Mouse (Mus musculus) embryonic facial prominence, embryonic 10.5 days (tissue): ENCODE results near the gene Gdf2. TPM values are rescaled to one million over a fixed set of nuclear protein-coding genes. Genes with fewer than 3 reads are reported as not detected.

ENCODE experiments used
- DNase-seq: peaks from one replicate; pipeline ENCODE4 v3.0.0-alpha.2; 2017; ENCODE audit warnings: low spot score
- H3K27ac ChIP-seq: fragments of 300-500 bp; sonication (generic); replicated peaks from 2 replicates; pipeline ENCODE4 v1.5.1; 2016; ENCODE audit warnings: mild to moderate bottlenecking
- H3K27me3 ChIP-seq: fragments of 300-500 bp; sonication (generic); replicated peaks from 2 replicates; pipeline ENCODE4 v1.6.1; 2016; ENCODE audit warnings: low read depth, mild to moderate bottlenecking; ENCODE audit not compliant: poor library complexity, severe bottlenecking
- H3K36me3 ChIP-seq: fragments of 300-500 bp; sonication (generic); replicated peaks from 2 replicates; pipeline ENCODE4 v1.6.1; 2016; ENCODE audit warnings: mild to moderate bottlenecking, moderate library complexity
- H3K4me1 ChIP-seq: fragments of 300-500 bp; sonication (generic); 2 replicates; pipeline ENCODE4 v1.6.1; 2016
- H3K4me3 ChIP-seq: fragments of 300-500 bp; sonication (generic); 2 replicates; pipeline ENCODE4 v1.5.1; 2016; ENCODE audit warnings: mild to moderate bottlenecking, moderate library complexity
- H3K9me3 ChIP-seq: fragments of 300-500 bp; sonication (generic); 2 replicates; pipeline ENCODE4 v1.6.1; 2016; ENCODE audit warnings: mild to moderate bottlenecking
- WGBS: fragments of 180-500 bp; shearing (Covaris S2); methylation state at CpG from one replicate; pipeline ENCODE4 v1.1.7; 2016; 5-methylcytosine and 5-hydroxymethylcytosine counted together
- polyA plus RNA-seq: library from polyadenylated mRNA; unstranded; fragments of >200 nt; fragmentation: Nextera tagmentation; extraction: Ambion mirVana; gene quantifications from 2 replicates; pipeline ENCODE4 v1.2.1, GENCODE M21; 2016

Gdf2 gene
- not detected in 2 replicates for polyA plus RNA-seq

DNA sequence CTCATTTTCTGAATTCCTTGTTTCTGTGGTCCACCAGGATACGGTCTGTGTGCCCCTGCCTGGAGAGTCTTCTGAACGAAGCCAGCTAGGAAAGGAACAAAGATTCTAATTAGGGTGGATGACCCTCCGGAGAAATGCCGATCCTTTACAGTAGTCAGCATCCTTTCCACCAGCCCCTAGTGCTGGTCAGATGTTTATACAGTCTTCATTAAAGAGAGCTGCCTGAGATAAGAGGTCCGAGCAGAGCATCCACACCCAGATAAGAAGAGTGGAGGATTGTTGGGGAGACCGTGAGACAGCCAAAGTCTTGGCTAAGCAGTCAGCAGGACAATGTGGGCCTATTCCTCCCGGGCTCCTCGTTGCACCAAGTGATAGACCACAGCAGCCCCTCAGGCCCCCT lies at the start of gene Gdf2:
TSS of gene Gdf2 (plus strand) at position 301 of the 400 bp plus-strand sequence.
- Histone ChIP-seq H3K27ac (no peak within 1 kb of the TSS), H3K4me1 (0 out of 2 replicates have a peak, but pooled peaks cover 3% of the 10 kb centered on the region), H3K36me3 (no peaks in the 10 kb centered on the region), H3K4me3 (no peak within 1 kb of the TSS), H3K27me3 (peaks cover 71% of the 10 kb centered on the region), H3K9me3 (no peaks in the 10 kb centered on the region)
- no peak for DNase-seq
- 81% methylated on average over 8 of the region's 8 CpGs for WGBS

GRCm38 (mm10) chr14:33891507-33891906 lies 49.3 kb upstream of the Gdf2 start:
- 85% methylated on average over 3 of the region's 3 CpGs for WGBS
- H3K36me3 ChIP-seq = no peaks in the 10 kb centered on the region
- H3K27me3 ChIP-seq = no peaks in the 10 kb centered on the region
- H3K27ac ChIP-seq = no peak overlapping the region
- H3K4me3 ChIP-seq = no peak overlapping the region
- peaks cover 8% of the 10 kb centered on the region for H3K4me1 ChIP-seq
- no peaks in the 10 kb centered on the region for H3K9me3 ChIP-seq
- no peak for DNase-seq

GRCm38 (mm10) chr14:33895777-33896176 lies 45.1 kb upstream of the Gdf2 start:
- Histone ChIP-seq H3K4me3 (no peak overlapping the region), H3K4me1 (peaks cover 15% of the 10 kb centered on the region), H3K9me3 (no peaks in the 10 kb centered on the region), H3K36me3 (no peaks in the 10 kb centered on the region), H3K27me3 (0 out of 2 replicates have a peak, but pooled peaks cover 17% of the 10 kb centered on the region), H3K27ac (no peak overlapping the region)
- DNase-seq = no peak
- WGBS = 75% methylated on average over 5 of the region's 5 CpGs

DNA sequence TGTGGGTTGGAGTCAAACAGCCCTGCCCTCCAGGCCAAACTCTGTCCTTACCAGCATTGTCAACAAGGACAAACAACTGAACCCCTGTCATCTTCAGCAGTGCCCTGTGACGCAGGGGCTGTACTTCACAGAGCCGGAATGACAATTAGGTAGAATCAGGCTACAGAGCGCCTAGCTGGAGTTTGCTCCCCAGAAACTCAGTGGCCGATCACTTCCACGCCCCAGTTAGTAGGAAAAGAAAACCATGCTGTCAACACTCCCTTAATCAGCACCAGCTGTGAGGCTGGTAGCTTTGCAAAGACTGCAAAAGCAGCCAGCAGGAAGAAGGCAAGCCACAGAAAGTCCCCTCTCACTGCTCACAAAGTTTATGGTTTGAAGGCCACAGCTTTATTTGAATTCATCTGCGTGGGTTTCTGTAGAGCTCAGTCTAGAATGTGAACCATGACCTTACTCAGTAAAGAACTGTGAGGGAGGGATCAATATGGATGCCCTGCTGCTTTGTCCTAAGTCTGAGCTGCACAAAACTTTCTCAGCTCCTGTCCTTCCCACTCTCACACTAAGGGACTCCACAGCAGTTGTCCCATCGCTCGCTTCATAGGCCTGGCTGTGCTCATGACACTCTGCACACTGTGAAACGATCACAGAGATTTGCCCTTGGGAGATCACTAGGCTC lies 44.1 kb upstream of the Gdf2 start:
- Histone ChIP-seq H3K9me3 (no peaks in the 10 kb centered on the region), H3K36me3 (no peaks in the 10 kb centered on the region), H3K4me3 (no peak overlapping the region), H3K27me3 (0 out of 2 replicates have a peak, but pooled peaks cover 17% of the 10 kb centered on the region), H3K27ac (peak overlapping the region; percentile 71), H3K4me1 (peaks cover 15% of the 10 kb centered on the region)
- DNase-seq = peak; percentile 72
- WGBS = 25% methylated on average over 9 of the region's 9 CpGs

DNA sequence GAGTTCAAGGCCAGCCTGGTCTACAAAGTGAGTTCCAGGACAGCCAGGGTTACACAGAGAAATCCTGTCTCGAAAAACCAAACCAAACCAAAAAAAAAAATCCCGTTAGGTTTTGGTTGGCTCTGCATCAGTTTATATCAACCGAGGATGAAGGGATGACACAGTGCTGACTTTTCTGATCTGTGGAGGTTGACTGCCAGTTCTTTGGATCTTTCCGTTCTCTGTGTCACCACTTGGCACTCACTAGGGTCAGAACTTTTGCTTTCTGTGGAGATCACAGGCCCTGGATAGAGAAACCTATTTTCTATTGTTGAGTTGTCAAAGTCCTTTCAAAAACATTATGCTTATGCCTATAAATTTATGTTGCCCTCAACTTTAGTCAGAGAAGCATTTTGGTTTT lies 38.1 kb upstream of the Gdf2 start:
- 93% methylated on average over 4 of the region's 4 CpGs for WGBS
- no peak for DNase-seq
- no peaks in the 10 kb centered on the region for H3K9me3 ChIP-seq
- no peak overlapping the region for H3K4me3 ChIP-seq
- H3K27me3 ChIP-seq = 0 out of 2 replicates have a peak, but pooled peaks cover 21% of the 10 kb centered on the region
- no peaks in the 10 kb centered on the region for H3K36me3 ChIP-seq
- no peak overlapping the region for H3K27ac ChIP-seq
- no peaks in the 10 kb centered on the region for H3K4me1 ChIP-seq

- H3K4me1 ChIP-seq = no peaks in the 10 kb centered on the region
- H3K36me3 ChIP-seq = no peaks in the 10 kb centered on the region
- no peaks in the 10 kb centered on the region for H3K9me3 ChIP-seq
- WGBS = 80% methylated on average over 1 of the region's 1 CpGs
- DNase-seq = no peak
- H3K27ac ChIP-seq = no peak overlapping the region
- no peak overlapping the region for H3K4me3 ChIP-seq
- H3K27me3 ChIP-seq = 0 out of 2 replicates have a peak, but pooled peaks cover 20% of the 10 kb centered on the region
Measured at GRCm38 (mm10) chr14:33903199-33903598, 37.6 kb upstream of the Gdf2 start.

- Histone ChIP-seq H3K27me3 (0 out of 2 replicates have a peak, but pooled peaks cover 11% of the 10 kb centered on the region), H3K4me1 (no peaks in the 10 kb centered on the region), H3K27ac (no peak overlapping the region), H3K9me3 (no peaks in the 10 kb centered on the region), H3K36me3 (no peaks in the 10 kb centered on the region), H3K4me3 (no peak overlapping the region)
- no peak for DNase-seq
Measured at GRCm38 (mm10) chr14:33904851-33905250, 36.0 kb upstream of the Gdf2 start.

DNA sequence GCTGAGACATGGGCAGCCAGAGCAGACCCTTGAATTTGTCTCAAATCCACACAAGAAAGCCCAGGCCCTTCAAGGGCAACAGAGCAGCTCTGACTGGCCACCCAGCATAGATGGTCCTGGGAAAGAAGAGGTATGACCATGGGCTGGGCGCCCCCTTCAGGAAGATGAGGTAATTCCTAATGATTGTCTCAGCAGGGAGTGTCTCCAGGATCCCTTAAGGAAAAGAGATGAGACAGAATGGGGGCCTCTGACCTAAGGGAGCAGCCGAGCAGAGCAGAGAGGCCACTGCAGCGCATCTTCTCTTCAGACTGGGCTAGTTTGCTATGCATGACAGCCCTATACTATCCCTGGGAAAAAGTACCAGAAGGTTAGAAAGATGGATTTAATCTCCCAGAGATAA lies 27.1 kb upstream of the Gdf2 start:
- no peaks in the 10 kb centered on the region for H3K36me3 ChIP-seq
- H3K4me1 ChIP-seq = no peaks in the 10 kb centered on the region
- peaks cover 46% of the 10 kb centered on the region for H3K27me3 ChIP-seq
- peak; percentile 56 for DNase-seq
- 26% methylated on average over 3 of the region's 3 CpGs for WGBS
- no peak overlapping the region for H3K4me3 ChIP-seq
- H3K27ac ChIP-seq = no peak overlapping the region
- no peaks in the 10 kb centered on the region for H3K9me3 ChIP-seq

- DNase-seq = no peak
- H3K9me3 ChIP-seq = no peaks in the 10 kb centered on the region
- H3K36me3 ChIP-seq = no peaks in the 10 kb centered on the region
- 0 out of 2 replicates have a peak, but pooled peaks cover 1% of the 10 kb centered on the region for H3K4me1 ChIP-seq
- no peak overlapping the region for H3K4me3 ChIP-seq
- peaks cover 50% of the 10 kb centered on the region for H3K27me3 ChIP-seq
- H3K27ac ChIP-seq = no peak overlapping the region
- 90% methylated on average over 9 of the region's 9 CpGs for WGBS
Measured at GRCm38 (mm10) chr14:33914206-33914605, 26.6 kb upstream of the Gdf2 start.

GRCm38 (mm10) chr14:33920727-33921559 lies 19.9 kb upstream of the Gdf2 start:
- Histone ChIP-seq H3K4me3 (no peak overlapping the region), H3K9me3 (no peaks in the 10 kb centered on the region), H3K36me3 (no peaks in the 10 kb centered on the region), H3K4me1 (peaks cover 33% of the 10 kb centered on the region), H3K27me3 (peaks cover 100% of the 10 kb centered on the region), H3K27ac (no peak overlapping the region)
- 20% methylated on average over 14 of the region's 14 CpGs for WGBS
- peak; percentile 19 for DNase-seq

GRCm38 (mm10) chr14:33922771-33923167 lies 18.1 kb upstream of the Gdf2 start:
- H3K27ac ChIP-seq = no peak overlapping the region; the same call in 1 of the 2 replicates
- no peak for DNase-seq
- WGBS = 7% methylated on average over 8 of the region's 8 CpGs
- peaks cover 33% of the 10 kb centered on the region for H3K4me1 ChIP-seq
- H3K4me3 ChIP-seq = peak overlapping the region; percentile 68
- peaks cover 100% of the 10 kb centered on the region for H3K27me3 ChIP-seq
- H3K36me3 ChIP-seq = no peaks in the 10 kb centered on the region
- no peaks in the 10 kb centered on the region for H3K9me3 ChIP-seq

GRCm38 (mm10) chr14:33923168-33924070 lies 17.4 kb upstream of the Gdf2 start, which contains the start of gene Gdf10:
Gene Gdf10, plus strand, starts transcription at chr14:33923587.
- Histone ChIP-seq H3K9me3 (no peaks in the 10 kb centered on the region), H3K27me3 (peaks cover 100% of the 10 kb centered on the region), H3K4me3 (peak within 1 kb of the TSS; percentile 68), H3K4me1 (peaks cover 33% of the 10 kb centered on the region), H3K36me3 (no peaks in the 10 kb centered on the region), H3K27ac (peak within 1 kb of the TSS; percentile 67; the same call in 1 of the 2 replicates)
- DNase-seq = peak; percentile 67
- WGBS = under 1% methylated on average over 85 of the region's 85 CpGs
